Mouse (Mus musculus) G1E (cell line): ENCODE results near the gene Thy1.

ENCODE experiments used
- CTCF ChIP-seq: IDR thresholded peaks from 2 replicates; pipeline ENCODE4 v1.5.1; 2012; ENCODE audit warnings: low read depth, low read length, inconsistent platforms, mixed read lengths
- GATA1 ChIP-seq: IDR thresholded peaks from 2 replicates; pipeline ENCODE4 v1.6.1; 2012; ENCODE audit warnings: borderline replicate concordance, low read length, inconsistent platforms, mixed read lengths

DNA sequence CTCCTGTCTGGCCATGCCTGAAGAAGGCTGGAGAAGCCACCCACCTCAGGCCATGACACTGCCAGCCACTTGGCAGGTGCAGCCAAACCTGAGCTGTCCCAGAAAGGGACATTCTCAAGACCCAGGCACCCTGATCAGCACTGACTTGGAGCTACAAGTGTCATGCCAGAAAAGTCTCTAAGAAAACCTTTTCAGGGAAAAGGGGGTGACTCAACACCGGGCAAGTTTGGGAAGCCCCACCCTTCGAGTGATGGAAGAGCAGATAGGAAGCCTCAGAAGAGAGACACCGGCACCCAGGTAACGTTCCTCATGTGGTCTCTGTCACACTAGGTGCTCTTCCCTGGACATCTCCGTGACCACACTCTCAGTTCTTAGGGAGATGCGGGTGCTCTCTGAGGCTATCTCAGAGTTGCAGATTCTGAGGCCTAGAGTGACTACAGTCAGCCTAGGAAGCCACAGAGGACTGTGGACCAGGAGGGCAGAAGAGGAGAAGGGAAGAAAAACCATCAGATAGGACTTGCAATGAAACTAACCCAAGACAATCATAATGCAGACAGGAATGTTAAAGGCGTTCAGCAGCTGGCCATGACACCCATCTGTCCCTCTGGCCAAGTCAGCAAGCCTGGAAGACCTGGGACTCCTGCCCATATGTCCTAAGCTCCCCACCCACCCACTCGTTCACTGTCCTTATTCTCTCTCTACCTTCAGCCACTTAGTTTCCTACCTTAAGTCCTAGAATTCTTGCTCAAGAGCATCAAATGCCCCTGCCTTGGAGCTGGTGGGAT is 6.4 kb downstream of the Thy1 start:
- no peak for TF ChIP-seq CTCF
- TF ChIP-seq GATA1, result no peak
